Mouse (Mus musculus) telencephalon, adult 2 months (tissue): ENCODE measurements at regions not wholly inside any gene's neighbourhood (a gene's known extent, or its start where the extent isn't known, plus 50 kb on each side); places are given as distances from the start of the nearest gene placed in this dataset.

Source experiments
- DNase-seq: peaks from one replicate; pipeline ENCODE4 v3.0.0-alpha.2; 2011; ENCODE audit warnings: low read depth, low spot score

- no peak for DNase-seq
Measured at GRCm38 (mm10) chr4:82161232-82161631, 544.3 kb downstream of the Nfib start.

GRCm38 (mm10) chr4:82160233-82160632, 545.3 kb downstream of the Nfib start:
- DNase-seq = no peak

GRCm38 (mm10) chr4:82155642-82156320, 549.8 kb downstream of the Nfib start:
- no peak for DNase-seq

GRCm38 (mm10) chr4:82154021-82154555, 551.5 kb downstream of the Nfib start:
- DNase-seq = no peak

GRCm38 (mm10) chr4:82153604-82154003, 551.9 kb downstream of the Nfib start:
- DNase-seq = no peak

GRCm38 (mm10) chr4:82149957-82150356, 555.6 kb downstream of the Nfib start:
- DNase-seq = no peak

- no peak for DNase-seq
Measured at GRCm38 (mm10) chr4:82148129-82149064, 557.2 kb downstream of the Nfib start.

GRCm38 (mm10) chr4:82142391-82142790, 563.2 kb downstream of the Nfib start:
- DNase-seq = no peak

GRCm38 (mm10) chr4:82139806-82140205, 565.7 kb downstream of the Nfib start:
- no peak for DNase-seq

- no peak for DNase-seq
Measured at GRCm38 (mm10) chr4:82139016-82139415, 566.5 kb downstream of the Nfib start.

GRCm38 (mm10) chr4:82132851-82133250, 572.7 kb downstream of the Nfib start:
- peak; percentile 40 for DNase-seq

GRCm38 (mm10) chr4:82132326-82132725, 573.2 kb downstream of the Nfib start:
- no peak for DNase-seq

- DNase-seq = no peak
Measured at GRCm38 (mm10) chr4:82129471-82129870, 576.1 kb downstream of the Nfib start.

GRCm38 (mm10) chr4:82123733-82124132, 581.8 kb downstream of the Nfib start:
- no peak for DNase-seq

- no peak for DNase-seq
Measured at GRCm38 (mm10) chr4:82123101-82123500, 582.4 kb downstream of the Nfib start.

- no peak for DNase-seq
Measured at GRCm38 (mm10) chr4:82120796-82121195, 584.8 kb downstream of the Nfib start.

- no peak for DNase-seq
Measured at GRCm38 (mm10) chr4:82120326-82120725, 585.2 kb downstream of the Nfib start.

- no peak for DNase-seq
Measured at GRCm38 (mm10) chr4:82101837-82102236, 603.7 kb downstream of the Nfib start.

- no peak for DNase-seq
Measured at GRCm38 (mm10) chr4:82099970-82100368, 605.6 kb downstream of the Nfib start.

- no peak for DNase-seq
Measured at GRCm38 (mm10) chr4:82098986-82099969, 606.3 kb downstream of the Nfib start.
